Mouse (Mus musculus): Measurements from ENCODE around the gene Dr1.
"Not testable (repeated sequence)": the region's sequence is repeated elsewhere in the genome, so short reads cannot be mapped to it uniquely, and the experiment has no call there.

- TF ChIP-seq CTCF (IDR thresholded peaks at IDR 0.05; ENCODE audit: insufficient read depth, low read length); POLR2A (IDR thresholded peaks at IDR 0.05; ENCODE audit: borderline replicate concordance, extremely low read depth, low read depth, low read length): not testable (repeated sequence)
Measured at GRCm38 (mm10) chr5:108271345-108271744, 2.6 kb downstream of the Dr1 start.

Data from lung, adult 2 months (tissue).